Mouse (Mus musculus) liver, adult 2 months (tissue): ENCODE measurements around the gene Pank1.

Experiments
- CTCF ChIP-seq: fragments of 200-500 bp; IDR thresholded peaks from 2 replicates; pipeline ENCODE4 v1.5.1; 2011; ENCODE audit warnings: low read depth, low read length, control low read depth
- POLR2A ChIP-seq: fragments of 200-500 bp; IDR thresholded peaks from 2 replicates; pipeline ENCODE4 v1.6.1; 2011; ENCODE audit warnings: low read length, control low read depth; ENCODE audit not compliant: insufficient read depth; ENCODE audit errors: extremely low read depth

- TF ChIP-seq CTCF (no peak), POLR2A (no peak)
These were observed 11.0 kb downstream of the Pank1 start for GRCm38 (mm10) chr19:34868093-34868741.
